Mouse (Mus musculus) stomach, postnatal 0 days (tissue): ENCODE data around the gene Nectin4. TPM values are rescaled to one million over a fixed set of nuclear protein-coding genes. Genes with fewer than 3 reads are reported as not detected.

Experiments used
- ATAC-seq: fragments of 200-750 bp; cut with Nextera tagmentation; 2 replicates; pipeline ENCODE4 v1.8.0; 2017; ENCODE audit not compliant: low FRiP score, low TSS enrichment
- DNase-seq: peaks from one replicate; pipeline ENCODE4 v3.0.0-alpha.2; 2016; ENCODE audit warnings: low spot score
- H3K27ac ChIP-seq: fragments of 300-500 bp; sonication (generic); replicated peaks from 2 replicates; pipeline ENCODE4 v1.5.1; 2014; ENCODE audit warnings: mild to moderate bottlenecking, control low read depth
- H3K27me3 ChIP-seq: fragments of 300-500 bp; sonication (generic); 2 replicates; pipeline ENCODE4 v1.6.1; 2014; ENCODE audit warnings: low read length; ENCODE audit not compliant: control insufficient read depth, insufficient read depth
- H3K36me3 ChIP-seq: fragments of 300-500 bp; sonication (generic); 2 replicates; pipeline ENCODE4 v1.6.1; 2014; ENCODE audit warnings: low read length, mixed read lengths; ENCODE audit not compliant: control insufficient read depth, insufficient read depth
- H3K4me1 ChIP-seq: fragments of 300-500 bp; sonication (generic); replicated peaks from 2 replicates; pipeline ENCODE4 v1.6.1; 2014; ENCODE audit warnings: antibody characterized with exemption; ENCODE audit not compliant: control insufficient read depth, insufficient read depth
- H3K4me2 ChIP-seq: fragments of 300-500 bp; sonication (generic); replicated peaks from 2 replicates; pipeline ENCODE4 v1.6.1; 2014; ENCODE audit warnings: low read depth, mild to moderate bottlenecking, control low read depth, moderate library complexity
- H3K4me3 ChIP-seq: fragments of 300-500 bp; sonication (generic); 2 replicates; pipeline ENCODE4 v1.5.1; 2014; ENCODE audit warnings: low read depth, low read length, control low read depth
- H3K9ac ChIP-seq: fragments of 300-500 bp; sonication (generic); 2 replicates; pipeline ENCODE4 v1.6.1; 2014; ENCODE audit warnings: mild to moderate bottlenecking, low read length, control low read depth, mixed read lengths
- H3K9me3 ChIP-seq: fragments of 300-500 bp; sonication (generic); 2 replicates; pipeline ENCODE4 v1.6.1; 2016; ENCODE audit warnings: low read length; ENCODE audit not compliant: control insufficient read depth
- CTCF ChIP-seq: IDR thresholded peaks from 2 replicates; pipeline ENCODE4 v1.5.1; 2016; ENCODE audit warnings: antibody characterized with exemption, low read depth, mild to moderate bottlenecking, moderate library complexity
- EP300 ChIP-seq: optimal IDR thresholded peaks from 2 replicates; pipeline ENCODE3; 2016; ENCODE audit warnings: antibody characterized with exemption
- WGBS: fragments of 180-500 bp; shearing (Covaris S2); extraction: QIAGEN DNeasy Blood & Tissue Kit; methylation state at CpG from one replicate; pipeline ENCODE4 v1.1.7; 2014; 5-methylcytosine and 5-hydroxymethylcytosine counted together
- polyA plus RNA-seq: library from polyadenylated mRNA; unstranded; fragments of >200 nt; fragmentation: Nextera tagmentation; extraction: Ambion mirVana; gene quantifications from 2 replicates; pipeline ENCODE4 v1.2.1, GENCODE M21; 2015

Nectin4 gene
- polyA plus RNA-seq, 1 experiment from 2014 or later: 45.5 TPM

DNA sequence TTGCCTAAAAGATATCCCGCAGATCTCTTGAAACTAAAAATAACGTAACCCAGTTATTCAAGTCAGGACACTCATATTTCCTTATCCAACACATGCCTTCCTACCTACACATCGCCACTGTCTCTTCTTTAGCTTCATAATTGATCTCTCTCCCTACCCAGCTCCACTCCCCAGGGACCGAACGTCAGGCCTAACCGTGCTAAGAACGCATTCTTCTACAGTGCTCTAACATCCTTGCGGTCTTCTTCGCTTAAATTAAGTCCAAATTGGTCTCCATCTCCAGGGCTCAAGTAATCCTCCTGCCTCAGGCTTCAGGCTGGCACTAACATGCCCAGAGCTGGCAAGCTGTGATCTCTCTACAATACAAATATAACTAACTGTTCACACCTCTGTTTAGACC, 41.7 kb upstream of the Nectin4 start:
- peak overlapping the region; percentile 99 for H3K27ac ChIP-seq
- H3K27me3 ChIP-seq: no peaks in the 10 kb centered on the region
- no peaks in the 10 kb centered on the region for H3K9me3 ChIP-seq
- H3K36me3 ChIP-seq: no peaks in the 10 kb centered on the region; the same call in 1 of the 2 replicates
- 13% methylated on average over 9 of the region's 9 CpGs for WGBS
- peak overlapping the region; percentile 93 for H3K9ac ChIP-seq
- ATAC-seq (no peak), DNase-seq (no peak)
- peak overlapping the region; percentile 84 for H3K4me2 ChIP-seq
- no peak for TF ChIP-seq CTCF
- TF ChIP-seq EP300: no peak
- peak overlapping the region; percentile 88 for H3K4me3 ChIP-seq
- 0 out of 2 replicates have a peak, but pooled peaks cover 4% of the 10 kb centered on the region for H3K4me1 ChIP-seq

DNA sequence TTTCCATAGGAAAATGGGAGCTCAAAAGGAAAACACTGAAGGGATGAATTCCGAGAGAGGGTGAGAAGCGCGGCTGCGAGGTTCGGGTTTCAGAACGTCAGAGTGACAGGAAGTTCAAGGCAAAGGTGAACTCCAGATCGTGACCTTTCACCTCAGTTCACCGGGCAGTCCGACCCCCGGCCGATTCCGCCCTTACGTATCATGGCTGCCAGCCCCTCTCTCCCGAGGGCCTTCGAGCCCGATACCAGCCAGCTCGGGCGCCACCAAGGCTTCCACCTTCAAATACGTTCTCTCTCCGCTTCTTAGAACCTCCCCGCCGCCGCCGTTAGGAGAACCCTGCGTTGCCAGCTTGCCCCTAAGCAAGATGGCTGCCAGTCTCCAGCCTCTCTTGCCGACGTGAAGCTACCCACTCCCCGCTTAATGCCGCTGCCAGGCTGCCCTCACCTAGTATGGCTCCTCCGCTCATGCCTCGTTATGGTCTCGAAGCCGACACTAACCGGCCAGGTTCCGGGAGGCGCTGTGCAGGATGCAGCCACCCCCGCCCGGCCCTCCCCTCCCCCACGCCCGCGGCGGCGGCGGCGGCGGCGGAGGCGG, 41.0 kb upstream of the Nectin4 start, which contains the start of gene Dedd:
TSS of gene Dedd (plus strand) at position 307 of the 594 bp plus-strand sequence.
- peak within 1 kb of the TSS; percentile 93 for H3K9ac ChIP-seq
- TF ChIP-seq CTCF: peak; percentile 43
- no peak for TF ChIP-seq EP300
- peak; percentile 94 for DNase-seq
- H3K9me3 ChIP-seq: no peaks in the 10 kb centered on the region
- H3K27me3 ChIP-seq: no peaks in the 10 kb centered on the region
- H3K4me2 ChIP-seq: peak within 1 kb of the TSS; percentile 84
- peak within 1 kb of the TSS; percentile 88 for H3K4me3 ChIP-seq
- H3K36me3 ChIP-seq: no peaks in the 10 kb centered on the region; the same call in 1 of the 2 replicates
- under 1% methylated on average over 37 of the region's 48 CpGs for WGBS
- H3K27ac ChIP-seq: peak within 1 kb of the TSS; percentile 99
- H3K4me1 ChIP-seq: 0 out of 2 replicates have a peak, but pooled peaks cover 4% of the 10 kb centered on the region
- peak; percentile 95 for ATAC-seq

DNA sequence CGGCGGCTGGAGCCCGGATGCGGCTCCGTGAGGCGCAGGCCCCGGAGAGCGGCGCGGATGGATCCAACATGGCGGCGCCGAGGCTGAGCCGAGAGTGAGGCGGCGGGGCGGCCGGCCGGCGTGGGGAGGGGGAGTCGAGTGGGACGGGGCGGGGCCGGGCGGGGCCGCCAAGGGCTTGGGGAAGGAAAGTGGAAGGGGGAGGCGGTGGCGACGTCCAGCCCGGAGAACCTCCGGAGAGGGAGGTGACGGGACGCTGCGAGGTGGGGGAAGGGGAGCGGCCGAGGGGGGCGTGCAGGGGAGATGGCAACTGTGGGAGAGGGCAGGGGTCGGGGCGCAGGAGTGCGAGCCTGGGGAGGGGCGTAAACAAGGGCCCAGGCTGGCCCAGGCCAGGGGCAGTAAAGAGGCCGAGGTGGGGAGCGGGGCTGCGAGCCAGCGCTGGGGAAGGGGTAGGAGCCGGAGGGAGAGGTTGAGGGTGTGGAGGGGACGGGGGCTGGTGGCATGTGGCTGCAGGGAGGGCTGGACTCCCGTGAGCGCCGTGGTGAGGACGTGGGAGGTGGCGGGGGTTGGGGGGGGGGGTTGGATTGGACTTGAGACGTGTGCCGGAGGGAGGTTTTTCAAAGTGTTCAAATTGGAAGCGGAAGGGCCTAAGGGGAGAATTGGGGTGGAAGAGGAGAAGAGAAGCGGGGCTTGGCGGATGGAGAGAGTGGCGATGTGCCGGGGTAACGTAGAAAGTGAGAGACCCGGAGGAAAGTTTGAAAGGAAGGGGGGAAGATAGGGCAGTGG, 40.3 kb upstream of the Nectin4 start:
- no peaks in the 10 kb centered on the region for H3K9me3 ChIP-seq
- peak; percentile 84 for ATAC-seq

GRCm38 (mm10) chr1:171330216-171330560, 39.7 kb upstream of the Nectin4 start:
- DNase-seq (no peak), ATAC-seq (peak; percentile 4; the same call in 1 of the 2 replicates)
- Histone ChIP-seq H3K27ac (peak overlapping the region; percentile 99), H3K27me3 (no peaks in the 10 kb centered on the region), H3K4me1 (0 out of 2 replicates have a peak, but pooled peaks cover 4% of the 10 kb centered on the region), H3K36me3 (no peaks in the 10 kb centered on the region; the same call in 1 of the 2 replicates), H3K9me3 (no peaks in the 10 kb centered on the region), H3K4me3 (peak overlapping the region; percentile 88), H3K4me2 (peak overlapping the region; percentile 84), H3K9ac (peak overlapping the region; percentile 93)
- no peak for TF ChIP-seq CTCF
- TF ChIP-seq EP300: no peak
- 0% methylated on average over 4 of the region's 4 CpGs for WGBS

More for the DNA sequence above, 40.3 kb upstream of the Nectin4 start:
- H3K4me1 ChIP-seq: 0 out of 2 replicates have a peak, but pooled peaks cover 4% of the 10 kb centered on the region
- H3K4me2 ChIP-seq: peak overlapping the region; percentile 84
- WGBS: 1% methylated on average over 49 of the region's 61 CpGs
- peak overlapping the region; percentile 88 for H3K4me3 ChIP-seq
- no peaks in the 10 kb centered on the region for H3K27me3 ChIP-seq
- H3K9ac ChIP-seq: peak overlapping the region; percentile 93
- H3K36me3 ChIP-seq: no peaks in the 10 kb centered on the region; the same call in 1 of the 2 replicates
- H3K27ac ChIP-seq: peak overlapping the region; percentile 99
- no peak for DNase-seq
- TF ChIP-seq EP300: no peak
- no peak for TF ChIP-seq CTCF

DNA sequence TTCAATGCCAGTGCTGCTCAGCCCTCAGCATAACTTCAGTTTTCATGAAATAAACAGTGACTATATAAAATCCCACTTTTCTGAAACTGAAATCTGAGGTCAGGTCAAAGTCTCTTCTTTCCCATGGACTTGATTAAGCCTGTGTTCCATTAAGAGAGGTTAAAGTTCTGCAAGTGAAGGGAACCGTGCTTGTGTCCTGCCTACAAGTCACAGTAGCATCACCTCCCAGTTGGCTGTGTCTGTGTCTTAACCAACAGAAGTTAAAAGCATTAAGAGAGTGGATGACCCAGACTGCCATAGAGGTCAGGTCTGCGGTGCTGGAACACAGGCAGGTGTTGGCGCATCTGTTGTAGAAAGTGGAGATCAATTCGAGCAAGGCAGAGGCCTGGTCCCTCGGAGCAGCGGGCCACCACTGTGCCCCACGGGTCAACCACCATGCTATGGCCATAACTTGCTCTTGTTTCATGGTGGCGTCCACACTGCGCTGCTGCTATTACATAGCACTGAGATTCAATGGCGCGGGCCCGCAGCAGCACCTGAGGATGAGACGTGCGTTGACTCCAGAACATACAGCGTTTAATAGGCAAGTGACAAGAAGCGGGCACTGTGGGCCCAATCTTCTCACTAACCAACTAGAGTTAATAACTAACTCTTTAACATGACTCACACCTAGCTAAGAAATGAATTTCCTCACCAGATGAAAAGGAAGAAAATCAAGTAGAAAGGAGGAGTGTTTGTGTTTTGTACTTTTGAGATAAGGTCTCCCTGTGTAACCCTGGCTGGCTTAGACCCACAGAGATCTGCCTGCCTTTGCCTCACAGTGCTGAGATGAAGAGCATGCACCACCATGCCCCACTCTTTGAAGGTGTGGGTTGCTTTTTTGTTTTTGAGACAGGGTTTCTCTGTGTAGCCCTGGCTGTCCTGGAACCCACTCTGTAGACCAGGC, 27.4 kb upstream of the Nectin4 start:
- Histone ChIP-seq H3K4me1 (no peaks in the 10 kb centered on the region), H3K9ac (no peak overlapping the region), H3K36me3 (peaks cover 18% of the 10 kb centered on the region), H3K27ac (0 out of 2 replicates have a peak overlapping the region, but pooled peaks have one; percentile 18), H3K4me3 (no peak overlapping the region), H3K27me3 (no peaks in the 10 kb centered on the region), H3K4me2 (no peak overlapping the region), H3K9me3 (no peaks in the 10 kb centered on the region)
- DNase-seq (peak; percentile 45), ATAC-seq (peak; percentile 66)
- WGBS: 78% methylated on average over 16 of the region's 16 CpGs
- TF ChIP-seq EP300 (no peak), CTCF (no peak)
